Mouse (Mus musculus) forebrain, embryonic 15.5 days (tissue): Measurements from ENCODE around the gene Zbtb16. TPM values are rescaled to one million over a fixed set of nuclear protein-coding genes. Genes with fewer than 3 reads are reported as not detected.
A peak's percentile ranks its signal among the peaks of the same experiment; 100 is the strongest.

ENCODE experiments used
- ATAC-seq: fragments of 200-750 bp; cut with Nextera tagmentation; replicated peaks from 2 replicates; pipeline ENCODE4 v1.8.0; 2017; ENCODE audit warnings: mild to moderate bottlenecking, moderate TSS enrichment, moderate library complexity
- H3K27ac ChIP-seq: fragments of 300-500 bp; sonication (generic); replicated peaks from 2 replicates; pipeline ENCODE4 v1.5.1; 2015; ENCODE audit warnings: mild to moderate bottlenecking, inconsistent platforms
- H3K27me3 ChIP-seq: fragments of 300-500 bp; sonication (generic); 2 replicates; pipeline ENCODE4 v1.6.1; 2015; ENCODE audit warnings: inconsistent platforms
- H3K36me3 ChIP-seq: fragments of 300-500 bp; sonication (generic); 2 replicates; pipeline ENCODE4 v1.6.1; 2015; ENCODE audit warnings: mild to moderate bottlenecking, inconsistent platforms
- H3K4me1 ChIP-seq: fragments of 300-500 bp; sonication (generic); 2 replicates; pipeline ENCODE4 v1.6.1; 2015; ENCODE audit warnings: inconsistent platforms
- H3K4me2 ChIP-seq: fragments of 300-500 bp; sonication (generic); replicated peaks from 2 replicates; pipeline ENCODE4 v1.6.1; 2015; ENCODE audit warnings: mild to moderate bottlenecking, inconsistent platforms
- H3K4me3 ChIP-seq: fragments of 300-500 bp; sonication (generic); 2 replicates; pipeline ENCODE4 v1.5.1; 2015; ENCODE audit warnings: mild to moderate bottlenecking, inconsistent platforms
- H3K9ac ChIP-seq: fragments of 300-500 bp; sonication (generic); replicated peaks from 2 replicates; pipeline ENCODE4 v1.6.1; 2015; ENCODE audit warnings: mild to moderate bottlenecking, inconsistent platforms
- H3K9me3 ChIP-seq: fragments of 300-500 bp; sonication (generic); 2 replicates; pipeline ENCODE4 v1.6.1; 2016; ENCODE audit warnings: inconsistent platforms
- WGBS: fragments of 180-500 bp; shearing (Covaris S2); methylation state at CpG from one replicate; pipeline ENCODE4 v1.1.7; 2015; ENCODE audit warnings: mixed read lengths; 5-methylcytosine and 5-hydroxymethylcytosine counted together
- polyA plus RNA-seq: library from polyadenylated mRNA; unstranded; fragments of >200 nt; fragmentation: Nextera tagmentation; extraction: Ambion mirVana; gene quantifications from 2 replicates; pipeline ENCODE4 v1.2.1, GENCODE M21; 2015

Zbtb16 gene
- polyA plus RNA-seq, 1 experiment from 2014 or later: 5.2 TPM

- Histone ChIP-seq H3K27ac (peak overlapping the region; percentile 69), H3K27me3 (no peaks in the 10 kb centered on the region), H3K4me3 (no peak overlapping the region), H3K9ac (no peak overlapping the region), H3K4me1 (peaks cover 22% of the 10 kb centered on the region), H3K4me2 (no peak overlapping the region), H3K9me3 (no peaks in the 10 kb centered on the region), H3K36me3 (no peaks in the 10 kb centered on the region)
- peak; percentile 76 for ATAC-seq
- 58% methylated on average over 9 of the region's 9 CpGs for WGBS
These were observed 174.6 kb downstream of the Zbtb16 start for GRCm38 (mm10) chr9:48661225-48662023.

DNA sequence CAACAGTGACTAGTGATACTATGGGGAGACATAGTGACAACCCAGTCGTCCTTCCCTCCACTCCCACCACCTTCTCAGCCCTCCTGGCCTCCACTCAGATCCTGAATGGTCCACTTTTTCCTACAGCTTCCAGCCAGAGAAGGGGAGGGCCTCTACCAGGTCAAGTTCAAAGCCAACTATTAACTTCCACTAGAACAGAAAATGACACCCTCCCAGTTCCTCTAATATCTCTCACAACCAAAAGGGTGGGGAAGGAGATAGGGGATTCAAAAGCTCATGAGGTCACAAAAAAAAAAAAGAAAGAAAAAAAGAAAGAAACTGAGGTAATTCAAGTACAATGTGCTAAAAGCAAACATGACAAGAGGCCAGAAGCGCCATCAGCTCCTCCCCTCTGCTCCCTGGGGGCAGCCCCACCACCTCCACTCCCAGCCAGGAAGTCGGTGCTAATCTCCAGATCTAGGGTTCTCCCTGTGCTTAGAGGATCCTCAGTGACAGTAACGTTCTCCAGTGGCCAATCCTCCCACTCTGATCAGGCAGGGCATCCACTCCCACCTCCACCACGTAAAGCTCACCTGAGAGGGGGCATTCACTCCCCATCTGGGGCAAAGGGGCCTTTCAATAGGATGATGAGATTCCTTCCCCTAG, 180.4 kb downstream of the Zbtb16 start:
- Histone ChIP-seq H3K4me3 (no peak overlapping the region), H3K27me3 (no peaks in the 10 kb centered on the region), H3K9me3 (no peaks in the 10 kb centered on the region), H3K4me2 (no peak overlapping the region), H3K27ac (no peak overlapping the region), H3K4me1 (no peaks in the 10 kb centered on the region), H3K9ac (no peak overlapping the region), H3K36me3 (no peaks in the 10 kb centered on the region)
- 38% methylated on average over 5 of the region's 5 CpGs for WGBS
- ATAC-seq: no peak

DNA sequence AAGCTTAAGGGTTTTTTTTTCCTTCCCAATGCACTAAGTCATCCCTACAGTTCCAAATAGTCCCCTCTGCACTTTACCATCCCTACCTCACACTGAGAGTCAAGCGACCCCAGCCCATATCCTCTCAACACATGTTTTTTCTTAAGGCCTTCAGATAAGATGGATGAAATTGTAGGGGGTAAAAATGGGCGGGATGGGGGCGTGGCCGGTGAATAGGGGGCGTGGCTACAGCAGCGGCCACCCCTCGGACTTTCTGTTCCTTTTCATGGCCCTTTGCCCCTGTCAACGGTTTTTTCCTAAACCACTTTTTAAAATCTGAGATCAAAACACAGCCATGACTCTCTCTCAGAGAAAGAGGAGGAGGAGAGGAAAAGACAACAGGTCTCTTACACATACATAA, 181.3 kb downstream of the Zbtb16 start:
- Histone ChIP-seq H3K4me2 (no peak overlapping the region), H3K4me1 (peaks cover 1% of the 10 kb centered on the region; the same call in 1 of the 2 replicates), H3K9me3 (no peaks in the 10 kb centered on the region), H3K27ac (no peak overlapping the region), H3K27me3 (no peaks in the 10 kb centered on the region), H3K36me3 (no peaks in the 10 kb centered on the region), H3K9ac (no peak overlapping the region), H3K4me3 (no peak overlapping the region)
- no peak for ATAC-seq
- WGBS: 12% methylated on average over 8 of the region's 8 CpGs

DNA sequence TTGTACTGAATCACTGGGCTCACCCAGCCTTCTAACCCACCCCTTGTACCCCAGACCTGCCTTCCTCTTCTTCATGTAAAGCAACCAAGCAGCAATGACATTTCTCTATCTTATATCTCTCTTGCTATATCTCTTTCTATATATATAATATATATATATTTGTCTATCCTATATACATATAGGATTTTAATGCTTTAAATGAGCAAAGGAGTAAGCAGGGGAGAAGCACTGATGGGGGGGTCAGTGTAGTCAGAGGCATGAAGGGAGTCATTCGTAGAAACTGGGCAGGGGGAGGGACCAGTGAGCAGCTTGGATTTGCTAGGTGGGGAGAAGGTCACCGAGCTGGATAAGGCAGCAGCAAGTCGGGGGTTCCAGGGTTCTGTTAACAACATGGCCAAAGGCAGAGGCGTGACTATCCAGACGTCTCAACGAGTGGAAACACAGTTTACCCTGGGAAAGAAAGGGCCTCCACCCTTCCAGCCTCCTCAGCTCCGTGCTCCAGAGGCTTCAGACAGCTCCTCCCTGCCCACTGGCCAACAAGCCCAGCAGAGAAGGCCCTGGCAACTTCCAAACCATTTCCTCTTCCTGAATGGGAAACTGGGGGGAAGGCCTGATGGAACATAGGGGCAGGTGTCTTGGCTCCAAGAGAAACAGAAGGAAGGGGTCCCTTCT, 182.5 kb downstream of the Zbtb16 start:
- Histone ChIP-seq H3K27ac (no peak overlapping the region), H3K9ac (no peak overlapping the region), H3K27me3 (0 out of 2 replicates have a peak, but pooled peaks cover 6% of the 10 kb centered on the region), H3K4me2 (no peak overlapping the region), H3K36me3 (no peaks in the 10 kb centered on the region), H3K4me3 (no peak overlapping the region), H3K9me3 (no peaks in the 10 kb centered on the region), H3K4me1 (peaks cover 13% of the 10 kb centered on the region)
- WGBS: 63% methylated on average over 7 of the region's 7 CpGs
- no peak for ATAC-seq

DNA sequence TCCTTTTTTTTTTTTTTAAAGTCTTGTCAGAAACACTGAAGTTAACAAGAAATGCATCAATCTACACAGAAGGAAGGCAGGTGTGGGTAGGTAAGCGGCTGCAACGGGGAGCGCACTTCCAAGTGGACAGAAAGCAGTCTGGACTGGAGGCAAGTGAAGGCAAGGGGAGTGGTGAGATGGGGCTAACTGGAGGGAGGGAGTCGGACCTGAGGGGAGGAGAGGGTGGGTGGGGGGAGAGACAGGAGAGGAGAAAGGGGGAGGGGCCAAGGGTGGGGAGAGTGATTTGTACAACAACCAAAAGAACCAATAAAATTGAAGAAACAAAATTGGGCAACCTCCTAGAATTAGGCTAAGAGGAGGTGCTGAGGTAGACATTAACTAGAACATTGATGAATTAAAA, 184.0 kb downstream of the Zbtb16 start:
- no peaks in the 10 kb centered on the region for H3K36me3 ChIP-seq
- H3K4me3 ChIP-seq: no peak overlapping the region
- no peak for ATAC-seq
- 0 out of 2 replicates have a peak, but pooled peaks cover 6% of the 10 kb centered on the region for H3K27me3 ChIP-seq
- H3K4me2 ChIP-seq: no peak overlapping the region
- peaks cover 25% of the 10 kb centered on the region for H3K4me1 ChIP-seq
- no peaks in the 10 kb centered on the region for H3K9me3 ChIP-seq
- H3K9ac ChIP-seq: no peak overlapping the region
- WGBS: 29% methylated on average over 4 of the region's 4 CpGs
- no peak overlapping the region for H3K27ac ChIP-seq

DNA sequence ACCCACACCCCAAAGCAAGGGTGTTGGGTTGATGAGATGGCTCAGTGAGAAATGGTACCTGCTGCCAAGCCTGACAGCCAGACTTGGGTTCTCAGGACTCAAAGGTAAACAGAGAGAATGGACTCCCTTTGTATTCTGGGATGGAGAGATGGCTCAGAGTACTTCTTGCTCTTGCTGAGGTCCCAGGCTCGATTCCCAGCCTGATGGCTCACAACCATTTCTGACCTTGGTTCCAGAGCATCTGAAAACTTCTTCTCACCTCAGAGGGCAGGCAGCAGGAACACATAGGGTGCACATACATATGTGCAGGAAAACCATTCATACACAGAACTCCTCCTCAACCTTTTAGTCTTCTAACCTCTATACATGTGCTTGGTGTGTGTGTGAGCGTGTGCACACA, 185.2 kb downstream of the Zbtb16 start:
- Histone ChIP-seq H3K9ac (no peak overlapping the region), H3K9me3 (no peaks in the 10 kb centered on the region), H3K36me3 (no peaks in the 10 kb centered on the region), H3K4me3 (no peak overlapping the region), H3K27me3 (0 out of 2 replicates have a peak, but pooled peaks cover 6% of the 10 kb centered on the region), H3K4me1 (peaks cover 25% of the 10 kb centered on the region), H3K4me2 (no peak overlapping the region), H3K27ac (no peak overlapping the region)
- WGBS: 77% methylated on average over 2 of the region's 2 CpGs
- no peak for ATAC-seq

GRCm38 (mm10) chr9:48649851-48650685, 186.0 kb downstream of the Zbtb16 start:
- Histone ChIP-seq H3K36me3 (no peaks in the 10 kb centered on the region), H3K4me1 (peaks cover 25% of the 10 kb centered on the region), H3K9ac (no peak overlapping the region), H3K4me3 (no peak overlapping the region), H3K9me3 (no peaks in the 10 kb centered on the region), H3K27ac (no peak overlapping the region), H3K27me3 (0 out of 2 replicates have a peak, but pooled peaks cover 6% of the 10 kb centered on the region), H3K4me2 (peak overlapping the region; percentile 37; the same call in 1 of the 2 replicates)
- no peak for ATAC-seq
- WGBS: 34% methylated on average over 17 of the region's 17 CpGs

GRCm38 (mm10) chr9:48649098-48649766, 186.8 kb downstream of the Zbtb16 start:
- Histone ChIP-seq H3K27ac (no peak overlapping the region), H3K36me3 (no peaks in the 10 kb centered on the region), H3K9ac (peak overlapping the region; percentile 35), H3K4me2 (peak overlapping the region; percentile 37), H3K27me3 (0 out of 2 replicates have a peak, but pooled peaks cover 6% of the 10 kb centered on the region), H3K9me3 (peaks cover under 1% of the 10 kb centered on the region; the same call in 1 of the 2 replicates), H3K4me1 (peaks cover 25% of the 10 kb centered on the region), H3K4me3 (peak overlapping the region; percentile 16)
- 2% methylated on average over 22 of the region's 22 CpGs for whole genome bisulfite sequencing
- ATAC-seq: peak; percentile 57

DNA sequence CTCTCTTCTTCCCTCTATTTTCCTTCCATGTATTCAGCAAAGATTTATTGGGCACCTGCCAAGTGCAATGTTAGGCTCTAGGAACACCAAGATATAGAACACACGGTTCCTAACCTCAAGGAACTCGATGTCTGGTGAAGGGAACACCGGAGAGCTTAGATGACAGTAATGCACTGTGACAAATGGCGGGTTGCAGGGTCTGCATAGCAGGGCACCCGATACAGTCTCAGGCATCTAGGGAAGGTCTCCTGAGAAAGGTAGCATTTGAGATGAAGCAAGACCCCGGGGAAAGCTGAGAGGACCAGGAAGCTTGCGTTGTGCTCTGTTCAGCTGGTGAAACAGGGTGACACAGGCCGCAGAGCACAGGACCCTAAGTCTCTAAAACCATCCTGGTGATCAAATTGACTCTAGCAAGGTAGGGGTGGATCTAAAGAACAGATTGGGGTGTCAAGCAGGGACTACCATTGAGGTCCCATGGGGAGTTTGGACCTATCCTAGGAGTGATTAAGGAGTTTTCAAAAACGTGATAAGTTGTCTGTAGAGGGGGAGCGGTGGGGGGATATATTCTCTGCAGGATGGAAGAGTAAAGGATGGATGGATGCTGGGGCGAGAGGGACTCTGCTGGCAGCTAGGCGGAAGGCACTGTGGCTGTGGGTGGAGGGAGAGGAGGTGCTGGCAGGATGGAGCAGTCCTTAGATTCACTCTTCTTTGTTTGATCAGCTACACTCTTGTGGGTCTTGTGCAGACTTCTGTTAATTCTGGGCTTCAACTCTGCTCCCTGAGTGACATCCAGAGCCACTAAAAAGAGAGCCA, 187.5 kb downstream of the Zbtb16 start:
- no peak overlapping the region for H3K4me2 ChIP-seq
- no peaks in the 10 kb centered on the region for H3K36me3 ChIP-seq
- 37% methylated on average over 12 of the region's 12 CpGs for WGBS
- H3K4me3 ChIP-seq: no peak overlapping the region
- H3K27ac ChIP-seq: no peak overlapping the region
- H3K27me3 ChIP-seq: 0 out of 2 replicates have a peak, but pooled peaks cover 6% of the 10 kb centered on the region
- H3K4me1 ChIP-seq: peaks cover 25% of the 10 kb centered on the region
- H3K9ac ChIP-seq: 0 out of 2 replicates have a peak overlapping the region, but pooled peaks have one; percentile 35
- H3K9me3 ChIP-seq: peaks cover 3% of the 10 kb centered on the region; the same call in 1 of the 2 replicates
- ATAC-seq: 0 out of 2 replicates have a peak, but pooled peaks have one; percentile 14

GRCm38 (mm10) chr9:48647648-48648284, 188.3 kb downstream of the Zbtb16 start:
- Histone ChIP-seq H3K27me3 (0 out of 2 replicates have a peak, but pooled peaks cover 6% of the 10 kb centered on the region), H3K36me3 (no peaks in the 10 kb centered on the region), H3K4me3 (no peak overlapping the region), H3K9ac (no peak overlapping the region), H3K4me1 (peaks cover 25% of the 10 kb centered on the region), H3K9me3 (peaks cover 3% of the 10 kb centered on the region; the same call in 1 of the 2 replicates), H3K4me2 (no peak overlapping the region), H3K27ac (no peak overlapping the region)
- 20% methylated on average over 10 of the region's 10 CpGs for WGBS
- ATAC-seq: no peak
